ENCODE assay signal across 8 mouse cellular contexts in genomic region chr2:157007234-157007596, GRCm38 (mm10). TPM values are rescaled to one million over a fixed set of nuclear protein-coding genes. Genes with fewer than 3 reads are reported as not detected.
DNase-seq lines count a peak whose midpoint lies in the region; ATAC-seq and TF ChIP-seq lines count a peak whose summit lies in the region.

No protein-coding gene starts in this region.

- no peaks in the 10 kb centered on the region for H3K9me3 ChIP-seq in lung, postnatal 0 days (ENCODE audit: low read length)
- no peaks in the 10 kb centered on the region for H3K9me3 ChIP-seq in forebrain, embryonic 11.5 days (ENCODE audit: control insufficient read depth, low read length)
- no peaks in the 10 kb centered on the region for H3K9me3 ChIP-seq in limb, embryonic 15.5 days
- H3K9me3 ChIP-seq in stomach, embryonic 14.5 days (ENCODE audit: control insufficient read depth, low read depth, low read length): no peaks in the 10 kb centered on the region

- no peak for TF ChIP-seq EP300 in lung, postnatal 0 days (IDR thresholded peaks at IDR 0.05)

- peak overlapping the region; percentile 54 for H3K9ac ChIP-seq in lung, postnatal 0 days (replicated peaks; ENCODE audit: low read depth)
- H3K9ac ChIP-seq in forebrain, embryonic 11.5 days (ENCODE audit: low read length): peak overlapping the region; percentile 85
- peak overlapping the region; percentile 54 for H3K9ac ChIP-seq in limb, embryonic 15.5 days
- peak overlapping the region; percentile 65 for H3K9ac ChIP-seq in stomach, embryonic 14.5 days (replicated peaks; ENCODE audit: low read depth, low read length)

- no peaks in the 10 kb centered on the region for H3K27me3 ChIP-seq in lung, postnatal 0 days (replicated peaks; ENCODE audit: insufficient read depth, low read length)
- no peaks in the 10 kb centered on the region for H3K27me3 ChIP-seq in forebrain, embryonic 11.5 days (ENCODE audit: control insufficient read depth, insufficient read depth, low read length)
- no peaks in the 10 kb centered on the region for H3K27me3 ChIP-seq in limb, embryonic 15.5 days
- H3K27me3 ChIP-seq in stomach, embryonic 14.5 days (ENCODE audit: control insufficient read depth, insufficient read depth, low read length): no peaks in the 10 kb centered on the region

- H3K27ac ChIP-seq in lung, postnatal 0 days (ENCODE audit: low read length): peak overlapping the region; percentile 20
- H3K27ac ChIP-seq in forebrain, embryonic 11.5 days (ENCODE audit: low read depth, low read length): 0 out of 2 replicates have a peak overlapping the region, but pooled peaks have one; percentile 5
- peak overlapping the region; percentile 83 for H3K27ac ChIP-seq in limb, embryonic 15.5 days
- peak overlapping the region; percentile 69 for H3K27ac ChIP-seq in stomach, embryonic 14.5 days (ENCODE audit: low read length)

- H3K4me2 ChIP-seq in lung, postnatal 0 days (replicated peaks; ENCODE audit: low read depth, low read length): peak overlapping the region; percentile 96
- H3K4me2 ChIP-seq in forebrain, embryonic 11.5 days (ENCODE audit: low read depth, low read length, severe bottlenecking): peak overlapping the region; percentile 90
- H3K4me2 ChIP-seq in limb, embryonic 15.5 days: peak overlapping the region; percentile 85
- peak overlapping the region; percentile 88 for H3K4me2 ChIP-seq in stomach, embryonic 14.5 days (replicated peaks; ENCODE audit: low read depth, low read length)

- H3K4me3 ChIP-seq in lung, postnatal 0 days (ENCODE audit: low read depth, low read length): peak overlapping the region; percentile 73
- peak overlapping the region; percentile 70 for H3K4me3 ChIP-seq in forebrain, embryonic 11.5 days (ENCODE audit: low read depth, low read length)
- peak overlapping the region; percentile 63 for H3K4me3 ChIP-seq in limb, embryonic 15.5 days
- peak overlapping the region; percentile 74 for H3K4me3 ChIP-seq in stomach, embryonic 14.5 days (ENCODE audit: low read depth, low read length)

- ATAC-seq in lung, postnatal 0 days: peak; percentile 27
- ATAC-seq in forebrain, embryonic 11.5 days (replicated peaks; ENCODE audit: low FRiP score): peak; percentile 39; the same call in 1 of the 2 replicates
- peak; percentile 33; the same call in 1 of the 2 replicates for ATAC-seq in limb, embryonic 15.5 days (ENCODE audit: insufficient number of reproducible peaks, low FRiP score, low TSS enrichment, low read depth)
- no peak for ATAC-seq in stomach, embryonic 14.5 days (ENCODE audit: insufficient number of reproducible peaks, insufficient read depth, low FRiP score, low read depth)

- H3K36me3 ChIP-seq in lung, postnatal 0 days (ENCODE audit: insufficient read depth, low read length): no peaks in the 10 kb centered on the region
- no peaks in the 10 kb centered on the region; the same call in 1 of the 2 replicates for H3K36me3 ChIP-seq in forebrain, embryonic 11.5 days (ENCODE audit: control insufficient read depth, insufficient read depth, low read length)
- peaks cover 20% of the 10 kb centered on the region; the same call in 1 of the 2 replicates for H3K36me3 ChIP-seq in limb, embryonic 15.5 days
- H3K36me3 ChIP-seq in stomach, embryonic 14.5 days (ENCODE audit: control insufficient read depth, insufficient read depth, low read length): peaks cover 4% of the 10 kb centered on the region; the same call in 1 of the 2 replicates

- no peak for DNase-seq in lung, postnatal 0 days (ENCODE audit: low spot score)
- no peak for DNase-seq in lung, adult 18-20 months
- no peak for DNase-seq in forebrain, embryonic 11.5 days (ENCODE audit: low spot score)
- DNase-seq in natural killer cell, adult 2 months (ENCODE audit: low spot score in 2 of 2): no peak
- no peak for DNase-seq in cerebellum, adult 8-10 months
- DNase-seq in embryo, embryonic 9.5 days (ENCODE audit: extremely low spot score): no peak

- peaks cover 9% of the 10 kb centered on the region; the same call in 1 of the 2 replicates for H3K4me1 ChIP-seq in lung, postnatal 0 days (ENCODE audit: insufficient read depth, low read depth, low read length)
- H3K4me1 ChIP-seq in forebrain, embryonic 11.5 days (replicated peaks; ENCODE audit: control insufficient read depth, insufficient read depth, low read length): peaks cover 4% of the 10 kb centered on the region; the same call in 1 of the 2 replicates
- H3K4me1 ChIP-seq in limb, embryonic 15.5 days: peaks cover 31% of the 10 kb centered on the region
- peaks cover 12% of the 10 kb centered on the region; the same call in 1 of the 2 replicates for H3K4me1 ChIP-seq in stomach, embryonic 14.5 days (ENCODE audit: control insufficient read depth, insufficient read depth, low read length)

- TF ChIP-seq CTCF in lung, postnatal 0 days (IDR thresholded peaks at IDR 0.05): no peak

- 20% methylated on average over 5 of the region's 5 CpGs for WGBS in lung, postnatal 0 days
- WGBS in forebrain, embryonic 11.5 days: 29% methylated on average over 5 of the region's 5 CpGs
- WGBS in limb, embryonic 15.5 days: 22% methylated on average over 5 of the region's 5 CpGs
- WGBS in stomach, embryonic 14.5 days: 28% methylated on average over 5 of the region's 5 CpGs

RNA-seq across cellular contexts. Expression of gene Dsn1, which starts 0.3 kb away (rescaled TPM):
- polyA plus RNA-seq in lung, postnatal 0 days (2015; fragmentation: Nextera tagmentation; extraction: Ambion mirVana): 7.2 and 9.5 TPM in 2 replicates
- polyA plus RNA-seq in forebrain, embryonic 11.5 days (2014; fragmentation: Nextera tagmentation; extraction: Ambion mirVana): 59.1 and 64.4 TPM in 2 replicates
- polyA plus RNA-seq in limb, embryonic 15.5 days (2015; fragmentation: Nextera tagmentation; extraction: Ambion mirVana): 29.5 and 31.6 TPM in 2 replicates
- polyA plus RNA-seq in stomach, embryonic 14.5 days (2014; fragmentation: Nextera tagmentation; extraction: Ambion mirVana): 36.4 and 38.7 TPM in 2 replicates

RNA-seq across cellular contexts. Expression of gene Ndrg3, which starts 15.4 kb away (rescaled TPM):
- polyA plus RNA-seq in lung, postnatal 0 days (2015; fragmentation: Nextera tagmentation; extraction: Ambion mirVana): 22.8 and 25.4 TPM in 2 replicates
- polyA plus RNA-seq in forebrain, embryonic 11.5 days (2014; fragmentation: Nextera tagmentation; extraction: Ambion mirVana): 51.1 and 51.5 TPM in 2 replicates
- polyA plus RNA-seq in limb, embryonic 15.5 days (2015; fragmentation: Nextera tagmentation; extraction: Ambion mirVana): 52.2 and 54.0 TPM in 2 replicates
- 44.4 and 45.1 TPM in 2 replicates for polyA plus RNA-seq in stomach, embryonic 14.5 days (2014; fragmentation: Nextera tagmentation; extraction: Ambion mirVana)

Comparison
In these comparisons a context has a peak if more than half of its experiments do, and no peak if none do; other contexts are left out.
1. H3K27ac ChIP-seq: peak in every context shown above with its lines; median percentile 83 in limb, embryonic 15.5 days; 69 in stomach, embryonic 14.5 days; 20 in lung, postnatal 0 days; 5 in forebrain, embryonic 11.5 days.